Mouse (Mus musculus): ENCODE results near the gene Dnah2.

DNA sequence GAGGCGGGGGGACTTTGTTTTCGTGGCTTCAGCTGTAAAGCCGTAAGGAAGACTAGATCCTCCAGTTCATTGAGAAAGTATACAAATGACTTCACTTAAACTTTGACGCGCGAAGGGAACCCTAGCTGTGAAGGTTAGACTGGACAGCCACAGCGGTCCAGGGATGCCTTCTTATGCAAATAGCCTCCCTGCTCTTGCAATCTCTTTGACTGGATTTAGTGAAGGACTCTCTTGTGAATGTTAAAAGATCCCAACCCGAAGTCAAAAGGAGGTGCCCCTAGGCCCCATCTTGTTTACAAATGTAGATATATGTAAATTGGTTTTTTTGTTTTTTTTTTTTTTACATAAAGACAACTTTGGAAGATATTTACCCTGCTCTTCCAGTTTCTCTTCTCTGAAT is 32.9 kb upstream of the Dnah2 start:
- TF ChIP-seq GATA1 (IDR thresholded peaks at IDR 0.05; ENCODE audit: low read length) (no peak), TAL1 (IDR thresholded peaks at IDR 0.05; ENCODE audit: low read length) (no peak)
